Mouse (Mus musculus): ENCODE results near the gene Fgfr2.

GRCm38 (mm10) chr7:130621953-130622352 lies 2501.2 kb downstream of the Fgfr2 start:
- no peak for TF ChIP-seq POLR2A (IDR thresholded peaks at IDR 0.05; ENCODE audit: borderline replicate concordance, extremely low read depth, insufficient read depth, insufficient read length, poor library complexity, severe bottlenecking)
- no peak for TF ChIP-seq CTCF (IDR thresholded peaks at IDR 0.05; ENCODE audit: borderline replicate concordance, extremely low read depth, insufficient read depth, insufficient read length)

Measured in brain, embryonic 14.5 days (tissue).